Mouse (Mus musculus): ENCODE data around the gene Cmss1. TPM values are rescaled to one million over a fixed set of nuclear protein-coding genes. Genes with fewer than 3 reads are reported as not detected.
"Not testable (repeated sequence)": the region's sequence is repeated elsewhere in the genome, so short reads cannot be mapped to it uniquely, and the experiment has no call there.

Cmss1 gene
- total RNA-seq, 2 experiments from 2014 or later, result 66.4 to 77.2 TPM

DNA sequence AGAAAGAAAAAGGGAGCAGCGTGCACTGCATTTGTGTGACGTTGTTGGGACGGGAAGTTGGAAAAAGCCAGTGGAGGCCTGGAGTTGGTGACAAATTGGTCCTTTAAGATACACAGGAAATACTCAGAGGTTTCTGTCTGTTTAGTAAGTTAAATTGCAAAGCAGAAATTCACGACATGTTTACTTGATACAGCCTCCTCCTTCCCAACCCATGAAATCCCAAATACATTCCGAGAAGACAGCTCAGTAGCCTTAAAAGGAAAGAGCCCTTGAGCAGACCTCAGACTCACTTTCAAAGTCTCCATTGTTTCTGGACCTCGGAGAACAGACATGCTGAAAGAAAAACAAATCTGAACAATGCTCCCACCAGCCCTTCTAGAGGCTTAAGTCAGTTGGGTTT is 205.0 kb downstream of the Cmss1 start:
- no peak for DNase-seq
- intact Hi-C loops (cut with DNase I), result no loop called here

DNA sequence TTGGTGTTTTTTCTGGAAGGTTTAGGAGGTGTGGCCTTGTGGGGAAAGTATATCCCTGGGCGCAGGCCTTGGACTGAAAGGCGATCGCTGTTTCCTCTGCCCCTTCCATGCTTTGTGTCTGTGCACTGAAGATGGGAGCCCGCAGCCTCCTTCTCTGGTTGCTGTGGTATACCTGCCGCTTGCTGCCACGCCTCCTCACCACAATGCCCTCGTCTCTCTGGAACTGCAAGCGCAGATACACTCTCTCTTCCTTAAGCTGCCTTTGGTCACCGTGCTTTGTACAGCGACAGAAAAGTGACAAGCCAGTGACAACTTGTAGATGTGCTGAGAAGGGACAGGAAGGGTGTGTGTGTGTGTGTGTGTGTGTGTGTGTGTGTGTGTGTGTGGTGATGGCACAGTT is 207.1 kb downstream of the Cmss1 start:
- intact Hi-C loops (cut with DNase I), result loop anchor here (2.0 kb wide), 2 partner anchors 37 to 177 kb away; no protein-coding TSS in a partner anchor
- DNase-seq, result no peak

- DNase-seq, result peak; percentile 77 to 80
- intact Hi-C loops (cut with DNase I), result loop anchor here (1.0 to 2.0 kb wide), 4 partner anchors 36 to 178 kb away; no protein-coding TSS in a partner anchor
Measured at GRCm38 (mm10) chr16:57398387-57399214, 208.1 kb downstream of the Cmss1 start.

DNA sequence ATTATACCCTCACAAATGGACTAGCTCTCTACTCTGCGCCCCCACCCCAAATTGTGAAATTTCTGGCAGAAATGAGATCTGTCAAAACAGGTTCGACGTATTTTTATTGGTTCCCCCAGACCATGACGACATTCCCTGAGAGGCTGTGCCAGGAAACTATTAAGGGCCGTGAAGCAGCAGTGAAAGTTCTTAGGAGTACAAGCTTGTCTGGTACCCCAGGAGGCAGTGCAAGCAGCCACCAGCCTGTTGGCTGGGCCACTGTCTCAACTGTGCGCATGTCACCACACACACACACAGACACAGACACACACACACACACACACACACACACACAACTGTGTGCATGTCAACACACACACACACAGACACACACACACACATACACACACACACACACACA is 208.8 kb downstream of the Cmss1 start:
- intact Hi-C loops (cut with DNase I), result loop anchor here (1.0 to 2.0 kb wide), 4 partner anchors 35 to 179 kb away; no protein-coding TSS in a partner anchor

DNA sequence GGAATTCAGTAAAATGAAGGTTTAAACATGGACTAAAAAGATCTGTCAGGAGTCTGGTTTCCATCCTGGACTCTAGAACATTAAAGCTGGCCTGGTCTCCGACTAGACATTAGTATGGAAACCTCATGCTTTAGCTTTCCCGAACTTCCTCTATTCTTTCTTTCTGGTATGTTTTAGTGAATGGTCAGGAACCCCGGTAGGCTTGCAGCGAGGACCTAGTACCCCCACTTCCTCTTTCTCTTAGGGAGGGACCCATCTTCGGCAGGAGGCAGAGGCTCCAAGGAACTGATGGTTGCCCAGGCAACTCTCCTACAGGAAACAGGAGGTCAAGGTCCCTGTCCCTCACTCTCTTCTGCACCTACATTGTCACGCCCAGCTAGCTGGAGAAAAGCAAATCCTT is 210.4 kb downstream of the Cmss1 start:
- DNase-seq, result no peak
- intact Hi-C loops (cut with DNase I), result no loop called here

More for the DNA sequence above, 208.8 kb downstream of the Cmss1 start:
- no peak for DNase-seq

GRCm38 (mm10) chr16:57393161-57393560 is 213.5 kb downstream of the Cmss1 start:
- DNase-seq, result peak; percentile 46 to 57
- intact Hi-C loops (cut with DNase I), result no loop called here

- intact Hi-C loops (cut with DNase I), result no loop called here
- no peak for DNase-seq
Measured at GRCm38 (mm10) chr16:57392461-57392860, 214.2 kb downstream of the Cmss1 start.

DNA sequence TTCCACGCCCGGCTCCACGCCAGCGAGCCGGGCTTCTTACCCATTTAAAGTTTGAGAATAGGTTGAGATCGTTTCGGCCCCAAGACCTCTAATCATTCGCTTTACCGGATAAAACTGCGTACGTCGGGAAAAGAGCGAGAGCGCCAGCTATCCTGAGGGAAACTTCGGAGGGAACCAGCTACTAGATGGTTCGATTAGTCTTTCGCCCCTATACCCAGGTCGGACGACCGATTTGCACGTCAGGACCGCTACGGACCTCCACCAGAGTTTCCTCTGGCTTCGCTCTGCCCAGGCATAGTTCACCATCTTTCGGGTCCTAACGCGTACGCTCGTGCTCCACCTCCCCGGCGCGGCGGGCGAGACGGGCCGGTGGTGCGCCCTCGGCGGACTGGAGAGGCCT is 215.5 kb downstream of the Cmss1 start:
- DNase-seq; intact Hi-C loops (cut with DNase I): not testable (repeated sequence)

DNA sequence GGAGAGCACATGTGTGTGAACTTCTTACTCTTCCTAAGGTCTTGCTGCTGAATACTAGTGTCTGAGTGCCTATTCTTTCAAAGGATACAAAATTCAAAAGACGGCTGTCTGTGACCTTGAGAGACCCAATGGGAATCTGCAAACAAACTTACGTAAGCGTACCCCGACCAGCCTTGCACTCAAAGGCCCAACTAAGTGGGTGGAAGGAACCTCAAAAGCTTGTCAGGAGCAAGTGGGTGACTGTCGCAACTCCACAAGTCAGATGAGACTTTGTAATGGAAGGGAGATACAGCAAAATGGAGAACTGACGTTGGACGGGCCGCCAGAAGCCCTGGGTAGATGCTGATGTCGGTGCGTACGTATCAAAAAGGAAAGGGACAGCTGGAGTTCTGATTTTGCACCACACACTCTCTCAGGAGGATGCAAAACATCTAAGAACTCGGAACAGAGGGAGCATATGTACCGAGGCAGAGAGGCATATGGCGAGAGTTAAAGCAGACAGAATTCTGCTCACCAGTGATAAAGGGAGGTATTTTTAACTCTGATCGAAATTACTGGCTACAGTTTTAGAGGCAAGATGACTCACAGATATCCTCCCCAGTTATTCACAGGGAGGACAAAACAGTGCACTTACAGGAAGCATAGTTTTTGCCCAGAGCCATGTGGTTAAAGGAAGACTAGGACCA is 217.0 kb downstream of the Cmss1 start:
- intact Hi-C loops (cut with DNase I), result no loop called here
- no peak for DNase-seq

GRCm38 (mm10) chr16:57384274-57384673 is 222.4 kb downstream of the Cmss1 start:
- intact Hi-C loops (cut with DNase I), result no loop called here
- DNase-seq, result no peak

DNA sequence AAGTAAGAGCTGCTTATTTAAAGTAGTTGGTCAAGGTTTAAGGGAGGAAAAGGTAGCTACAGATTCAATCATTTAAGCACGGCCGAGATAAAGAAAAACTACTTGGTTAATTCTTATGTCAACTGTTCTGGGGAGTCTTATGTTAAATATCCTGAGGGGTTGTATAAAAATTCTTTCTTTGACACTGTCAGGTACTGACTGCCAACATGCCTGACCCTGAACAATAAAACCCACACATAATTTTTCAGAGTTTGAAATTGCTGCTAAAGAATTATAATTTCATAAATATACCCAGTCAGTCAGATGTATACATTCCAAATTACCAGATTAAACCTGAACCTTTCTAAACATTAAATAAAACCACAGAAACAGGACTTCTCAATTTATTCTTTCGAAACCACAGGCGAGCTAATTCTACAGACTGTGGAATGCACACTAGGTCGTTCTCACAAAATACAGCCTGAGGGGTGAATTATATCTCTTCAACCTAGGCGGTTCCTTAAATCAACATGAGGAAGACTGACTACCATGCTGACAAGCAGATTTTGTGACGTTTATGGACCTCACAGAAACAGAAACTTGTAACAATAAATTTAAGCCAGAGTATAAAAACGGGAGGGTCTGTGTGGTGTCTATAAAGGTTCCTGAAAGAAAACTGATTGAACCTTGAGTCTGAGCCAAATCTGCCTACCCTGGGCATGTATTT is 223.2 kb downstream of the Cmss1 start:
- no peak for DNase-seq
- intact Hi-C loops (cut with DNase I), result no loop called here

GRCm38 (mm10) chr16:57378631-57379330 is 227.9 kb downstream of the Cmss1 start:
- intact Hi-C loops (cut with DNase I), result no loop called here
- DNase-seq, result no peak

DNA sequence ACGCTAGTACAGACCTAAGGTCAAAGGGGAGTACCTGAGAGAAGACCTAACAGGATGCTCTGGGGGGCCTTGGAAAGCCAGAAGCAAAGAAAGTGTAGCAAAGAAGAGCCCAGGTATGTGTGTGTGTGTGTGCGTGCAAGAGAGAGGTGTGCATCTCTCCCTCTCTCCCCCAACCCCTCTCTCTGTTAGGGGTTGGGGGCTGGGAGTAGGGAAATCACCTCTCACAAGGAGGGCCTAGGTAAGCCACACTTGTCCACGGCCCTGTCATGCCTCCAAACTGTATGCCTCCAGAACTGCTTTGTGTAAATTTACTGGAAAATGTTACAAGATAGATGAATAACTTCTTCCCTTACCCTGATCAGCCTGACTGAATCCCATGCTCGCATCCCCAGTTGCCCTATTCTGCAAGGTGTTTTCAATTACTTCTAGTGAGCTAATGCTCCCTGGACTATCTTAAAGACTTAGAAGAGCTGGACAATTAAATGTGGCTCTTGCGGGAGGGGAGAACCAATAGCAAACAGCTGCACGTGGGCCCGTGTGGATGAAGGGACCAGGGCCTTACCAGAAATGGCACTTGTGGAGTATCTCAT is 231.3 kb downstream of the Cmss1 start:
- DNase-seq, result no peak
- intact Hi-C loops (cut with DNase I), result no loop called here

GRCm38 (mm10) chr16:57372156-57372555 is 234.5 kb downstream of the Cmss1 start:
- intact Hi-C loops (cut with DNase I), result no loop called here
- no peak for DNase-seq

DNA sequence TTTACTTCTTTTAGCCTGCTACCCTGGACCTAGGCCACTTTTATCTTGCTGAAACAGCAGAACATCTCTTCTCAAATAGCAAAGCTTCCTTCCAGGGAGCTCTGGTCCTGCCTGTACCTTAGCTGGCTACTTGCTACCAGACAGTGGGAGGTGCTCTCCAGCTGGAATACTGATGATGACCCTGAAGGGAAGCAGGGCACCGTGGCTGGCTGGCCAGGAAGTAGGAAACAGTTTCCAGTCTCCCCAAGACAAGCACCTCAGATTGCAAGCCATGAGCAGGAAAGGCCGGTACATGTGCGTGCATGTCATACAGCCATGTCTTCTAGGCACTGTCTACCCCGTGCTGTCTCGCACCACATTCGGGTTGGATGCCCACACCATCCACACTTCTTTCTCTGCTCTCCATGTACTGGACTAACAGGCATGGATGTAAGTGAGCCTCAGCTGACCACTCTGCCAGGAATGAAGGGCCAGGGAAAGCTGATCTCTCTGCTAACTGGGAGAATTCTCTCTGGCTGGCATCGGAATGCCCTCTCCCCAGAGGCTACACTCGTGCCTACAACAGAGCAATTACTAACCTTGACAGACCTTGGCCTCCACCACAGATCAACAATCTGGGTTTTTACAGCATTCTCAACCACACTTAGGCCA is 236.7 kb downstream of the Cmss1 start:
- DNase-seq, result no peak
- intact Hi-C loops (cut with DNase I), result no loop called here

GRCm38 (mm10) chr16:57366941-57367694 is 239.5 kb downstream of the Cmss1 start:
- intact Hi-C loops (cut with DNase I), result no loop called here
- DNase-seq, result no peak

DNA sequence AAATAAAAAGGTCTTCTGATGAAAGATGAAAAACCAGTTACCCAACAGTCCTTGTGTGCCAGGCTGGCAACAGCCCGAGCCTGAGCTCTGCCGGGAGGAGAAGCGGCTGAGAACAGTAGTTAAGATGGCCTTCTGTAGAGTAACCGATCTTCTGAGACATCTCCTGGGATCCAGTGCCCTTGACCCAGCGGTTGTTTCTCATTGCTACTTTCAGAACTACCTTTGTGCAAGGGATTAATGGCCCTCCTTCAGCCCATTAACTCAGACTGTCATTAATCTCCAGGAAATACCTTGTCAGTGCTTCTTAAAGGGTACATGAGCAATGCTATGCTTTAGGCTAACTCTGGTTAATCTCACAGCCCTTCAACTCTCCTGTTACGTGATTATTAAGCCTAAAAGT is 240.5 kb downstream of the Cmss1 start:
- intact Hi-C loops (cut with DNase I), result no loop called here
- DNase-seq, result no peak

DNA sequence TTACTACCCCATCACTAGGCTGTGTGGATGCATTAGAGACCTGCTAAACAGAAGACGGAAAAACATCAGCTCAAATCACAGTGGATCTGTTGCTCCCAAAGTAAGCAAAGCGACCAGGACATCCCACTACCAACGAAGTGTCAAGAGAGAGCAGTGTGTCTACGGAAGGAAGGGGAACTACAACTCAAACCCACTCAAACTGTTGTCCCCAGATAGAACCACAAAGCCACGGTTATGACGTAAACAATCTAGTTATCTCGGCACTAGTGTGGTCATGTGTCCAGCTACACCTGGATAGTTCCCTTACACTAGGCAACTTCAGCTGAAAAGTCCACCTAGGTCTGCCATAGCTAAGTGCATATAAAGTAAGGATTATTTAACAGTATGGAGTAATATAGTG is 242.2 kb downstream of the Cmss1 start:
- intact Hi-C loops (cut with DNase I), result loop anchor here (5.0 kb wide), 1 partner anchor 228 kb away; no protein-coding TSS in a partner anchor
- DNase-seq, result no peak

Measured in heart, postnatal 36 days (tissue).